Mouse (Mus musculus): ENCODE measurements around the gene Tom1l1.
A peak's percentile ranks its signal among the peaks of the same experiment; 100 is the strongest.
"Not testable (repeated sequence)": the region's sequence is repeated elsewhere in the genome, so short reads cannot be mapped to it uniquely, and the experiment has no call there.

Gene Tom1l1

GRCm38 (mm10) chr11:90687460-90688416, at the start of gene Tom1l1:
TSS of gene Tom1l1 (minus strand) at chr11:90688366.
- no peak for DNase-seq (ENCODE audit: low spot score)

GRCm38 (mm10) chr11:90733575-90733974, 45.4 kb upstream of the Tom1l1 start:
- no peak for DNase-seq (ENCODE audit: low spot score)

GRCm38 (mm10) chr11:90727354-90728125, 39.4 kb upstream of the Tom1l1 start:
- no peak for DNase-seq (ENCODE audit: low spot score)

DNA sequence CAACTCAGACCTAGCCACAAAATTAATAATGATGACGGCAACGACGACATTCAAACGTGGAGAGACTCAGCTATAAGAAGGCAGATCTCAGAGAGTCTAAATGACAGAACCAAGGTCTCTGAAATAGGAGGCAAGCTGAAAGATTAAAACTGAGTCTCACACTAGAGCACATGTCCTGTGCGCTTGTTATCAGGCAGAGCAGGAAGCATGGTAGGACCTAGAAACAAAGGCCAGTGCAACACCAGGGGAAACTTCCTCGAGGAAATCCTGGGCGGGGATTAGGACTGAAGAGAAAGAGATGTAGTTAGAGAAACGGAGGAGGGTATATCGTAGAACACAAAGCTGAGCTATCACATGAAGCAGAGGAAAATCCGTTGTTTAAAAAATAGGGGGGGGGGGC, 38.6 kb upstream of the Tom1l1 start:
- DNase-seq (ENCODE audit: low spot score) = no peak

DNA sequence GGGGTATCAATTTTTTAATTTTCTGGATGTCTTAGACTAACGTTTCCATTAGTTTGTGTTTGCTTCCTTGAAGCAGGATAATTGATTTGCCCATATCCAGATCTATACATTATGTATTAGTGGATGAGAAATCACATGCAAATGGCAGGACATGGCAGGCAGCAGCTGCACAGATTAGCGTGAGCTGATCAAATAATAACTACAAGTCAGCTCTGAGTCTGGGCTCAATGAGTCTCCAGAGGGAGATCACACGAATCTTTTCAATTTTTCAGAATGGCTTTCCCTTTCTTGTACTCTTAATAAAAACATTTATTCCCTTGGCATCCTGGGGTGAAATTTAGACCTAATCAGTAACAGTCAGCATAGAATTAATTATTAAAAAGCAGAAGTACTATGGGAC, 34.1 kb upstream of the Tom1l1 start:
- no peak for DNase-seq (ENCODE audit: low spot score)

DNA sequence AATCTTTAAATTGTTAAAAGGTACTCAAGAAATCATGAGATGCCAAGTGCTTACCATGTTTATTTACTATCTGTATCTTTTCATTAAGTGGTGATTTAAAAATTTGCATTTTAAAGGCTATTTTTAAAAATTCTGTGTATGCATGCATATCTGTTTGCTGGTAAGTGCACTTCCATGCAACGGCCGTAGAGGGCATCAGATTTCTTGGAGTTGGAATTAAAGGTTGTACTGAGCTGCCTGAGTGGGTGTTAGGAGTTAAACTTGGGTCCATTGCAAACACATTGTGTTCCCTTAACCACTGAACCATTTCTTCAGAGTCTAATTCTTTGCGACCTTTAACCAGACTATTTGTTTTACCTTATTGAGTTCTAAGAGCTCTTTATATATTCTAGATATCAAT, 29.6 kb upstream of the Tom1l1 start:
- no peak for DNase-seq (ENCODE audit: low spot score)

GRCm38 (mm10) chr11:90711596-90711995, 23.4 kb upstream of the Tom1l1 start:
- DNase-seq (ENCODE audit: low spot score) = no peak

GRCm38 (mm10) chr11:90707134-90707533, 19.0 kb upstream of the Tom1l1 start:
- not testable (repeated sequence) for DNase-seq (ENCODE audit: low spot score)

- peak; percentile 88 for DNase-seq (ENCODE audit: low spot score)
These were observed 9.5 kb upstream of the Tom1l1 start for GRCm38 (mm10) chr11:90697480-90698240.

DNA sequence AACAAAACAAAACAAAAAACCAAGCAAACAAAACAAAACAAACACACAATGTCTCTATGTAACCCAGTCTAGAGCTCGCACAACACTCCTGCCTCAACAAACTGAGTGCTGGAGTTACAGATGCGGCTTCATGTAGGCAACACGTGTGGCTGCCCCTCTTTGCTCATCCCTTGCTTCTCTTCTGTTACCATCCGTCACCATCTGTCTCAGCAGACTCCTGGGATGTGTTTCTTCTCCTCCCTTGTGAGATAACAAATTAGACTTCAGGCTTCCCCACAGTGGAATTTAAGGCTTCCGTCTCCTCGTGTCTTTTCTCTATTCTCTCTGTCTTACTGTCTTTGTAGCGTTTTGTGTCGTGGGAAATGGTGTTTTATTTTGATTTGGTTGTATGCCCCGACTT, 7.6 kb upstream of the Tom1l1 start:
- no peak for DNase-seq (ENCODE audit: low spot score)

- no peak for DNase-seq (ENCODE audit: low spot score)
These were observed 6.0 kb upstream of the Tom1l1 start for GRCm38 (mm10) chr11:90694206-90694605.

GRCm38 (mm10) chr11:90690361-90690760, 2.2 kb upstream of the Tom1l1 start:
- no peak for DNase-seq (ENCODE audit: low spot score)

- DNase-seq (ENCODE audit: low spot score) = no peak
These were observed 1.1 kb downstream of the Tom1l1 start for GRCm38 (mm10) chr11:90687040-90687439.

- DNase-seq (ENCODE audit: low spot score) = no peak
These were observed 1.7 kb downstream of the Tom1l1 start for GRCm38 (mm10) chr11:90686287-90687025.

DNA sequence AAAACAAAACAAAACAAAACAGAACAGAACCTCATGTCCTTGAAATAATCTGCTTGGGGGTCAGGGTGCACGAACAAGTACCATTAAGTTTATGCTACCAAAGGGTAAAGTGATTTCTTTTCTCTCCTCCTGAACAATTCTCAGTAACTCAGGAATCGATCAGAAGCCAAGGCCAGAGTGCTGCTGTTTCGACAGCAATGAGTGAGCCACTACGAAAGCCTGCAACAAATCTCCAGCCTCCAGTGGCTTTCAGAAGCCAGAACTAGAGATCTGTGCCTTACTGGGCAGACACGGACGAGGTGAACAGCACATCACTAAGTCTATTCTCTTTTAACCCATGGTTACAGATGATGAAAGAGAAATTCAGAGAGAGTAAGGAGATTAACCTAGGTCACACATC, 3.0 kb downstream of the Tom1l1 start:
- no peak for DNase-seq (ENCODE audit: low spot score)

DNA sequence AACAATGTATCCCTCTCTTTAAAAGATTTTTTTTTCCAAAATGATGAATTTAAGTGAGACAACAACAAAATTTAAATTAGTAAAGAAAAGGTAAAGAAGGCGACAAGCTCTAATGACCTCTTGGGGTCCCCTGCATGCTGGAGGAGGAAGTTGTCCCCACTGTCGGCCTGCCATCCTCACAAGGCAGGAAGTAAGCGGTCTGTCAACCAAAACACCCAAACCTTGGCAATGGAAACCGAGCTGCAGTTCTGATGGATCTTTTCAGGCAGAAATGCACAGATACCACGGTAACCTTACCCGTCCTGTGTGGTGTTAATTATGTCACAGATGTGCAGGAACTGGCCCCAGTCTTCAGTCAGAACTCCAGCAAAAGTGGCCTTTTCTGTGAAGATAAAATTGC, 3.4 kb downstream of the Tom1l1 start:
- DNase-seq (ENCODE audit: low spot score) = no peak

DNA sequence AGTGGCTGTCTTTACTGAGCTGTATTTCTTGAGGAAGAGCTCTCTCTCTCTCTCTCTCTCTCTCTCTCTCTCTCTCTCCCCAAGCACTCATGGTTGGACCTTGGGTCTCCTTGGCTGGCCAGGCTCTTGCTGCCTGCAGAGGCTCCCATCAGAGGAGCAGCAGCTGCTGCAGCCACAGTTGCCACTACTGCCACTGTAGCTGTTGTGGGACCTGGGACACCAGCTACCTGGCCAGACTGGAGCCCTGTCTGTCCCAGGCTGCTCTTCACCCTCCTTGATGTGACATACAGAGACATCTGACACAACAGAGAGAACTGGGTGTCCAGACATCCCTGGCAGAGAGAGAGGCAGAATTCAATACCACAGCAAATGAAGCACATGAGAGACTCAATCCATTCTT, 7.0 kb downstream of the Tom1l1 start:
- DNase-seq (ENCODE audit: low spot score) = no peak

DNA sequence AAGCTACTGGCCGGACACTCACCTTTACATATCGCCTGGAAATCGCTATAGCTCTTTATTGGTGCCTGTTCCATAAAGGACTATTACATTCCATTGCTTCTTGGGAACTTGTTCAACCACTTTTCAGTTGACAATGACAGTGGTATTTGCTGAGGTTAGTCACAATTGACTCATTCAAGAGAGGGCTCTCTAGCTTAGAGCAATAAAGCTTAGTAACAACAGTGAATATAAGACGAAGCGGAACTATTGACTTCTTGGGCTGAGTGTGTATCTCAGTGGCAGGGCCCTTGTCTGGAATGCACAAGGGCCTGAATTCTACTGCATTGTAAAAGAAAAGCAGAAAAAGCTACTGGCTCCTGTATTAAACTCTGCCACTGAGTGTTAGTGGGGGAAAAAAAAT, 9.6 kb downstream of the Tom1l1 start:
- no peak for DNase-seq (ENCODE audit: low spot score)

GRCm38 (mm10) chr11:90677771-90678288, 10.3 kb downstream of the Tom1l1 start:
- DNase-seq (ENCODE audit: low spot score) = no peak

- no peak for DNase-seq (ENCODE audit: low spot score)
These were observed 11.1 kb downstream of the Tom1l1 start for GRCm38 (mm10) chr11:90677027-90677426.

DNA sequence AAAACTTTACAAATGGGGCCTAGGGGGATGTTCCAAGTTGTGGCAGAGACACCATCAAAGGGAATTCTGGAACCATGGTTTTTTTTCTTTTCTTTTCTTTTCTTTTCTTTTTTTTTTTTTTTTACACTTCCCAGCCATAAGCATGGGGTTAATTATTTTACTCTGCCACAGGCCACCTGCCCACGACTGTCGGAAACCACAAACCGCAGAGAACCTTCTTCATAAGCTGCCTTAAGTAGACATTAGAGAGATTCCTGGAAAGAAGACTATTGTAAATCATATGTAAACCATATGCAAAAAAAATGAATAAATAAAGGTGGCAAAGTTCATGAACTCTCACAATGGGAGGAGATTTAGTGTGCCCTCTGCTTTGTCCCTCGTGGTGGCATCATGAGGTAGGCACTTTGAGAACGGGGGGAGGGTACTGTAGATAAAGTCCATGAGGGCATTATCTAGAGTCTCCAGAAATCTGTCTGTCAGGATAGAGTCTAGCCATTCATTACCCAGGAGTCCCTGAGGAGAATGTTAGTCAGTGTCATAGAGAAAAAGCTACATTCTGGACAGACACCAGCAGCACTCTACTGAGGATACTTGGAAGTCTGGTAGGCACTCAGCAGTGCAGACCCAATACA, 12.6 kb downstream of the Tom1l1 start:
- DNase-seq (ENCODE audit: low spot score) = no peak

Measured in adipocyte (in vitro differentiated cells).